Mouse (Mus musculus): ENCODE results near the gene Klhl40. TPM values are rescaled to one million over a fixed set of nuclear protein-coding genes. Genes with fewer than 3 reads are reported as not detected.
A peak's percentile ranks its signal among the peaks of the same experiment; 100 is the strongest.

The Klhl40 gene
- total RNA-seq (2014; rRNA removed; ENCODE audit: low replicate concordance) (20.7 and 28.2 TPM in 2 replicates), polyA plus RNA-seq (2015; fragmentation: Nextera tagmentation; extraction: Ambion mirVana) (12.6 and 14.5 TPM in 2 replicates)

GRCm38 (mm10) chr9:121777484-121778065 lies at the start of gene Klhl40:
TSS of gene Klhl40 (plus strand) at chr9:121777607.
- no peak for DNase-seq (ENCODE audit: low spot score)
- Histone ChIP-seq H3K36me3 (replicated peaks; ENCODE audit: control insufficient read depth, insufficient read depth, low read length) (no peaks in the 10 kb centered on the region), H3K9me3 (replicated peaks; ENCODE audit: control insufficient read depth, low read length) (no peaks in the 10 kb centered on the region), H3K9ac (replicated peaks; ENCODE audit: low read depth, low read length) (no peak within 1 kb of the TSS), H3K27ac (ENCODE audit: low read depth) (peak within 1 kb of the TSS; percentile 82), H3K27me3 (ENCODE audit: control insufficient read depth, insufficient read depth, low read length) (peaks cover 19% of the 10 kb centered on the region; the same call in 1 of the 2 replicates), H3K4me1 (ENCODE audit: control insufficient read depth, insufficient read depth) (peaks cover 41% of the 10 kb centered on the region), H3K4me2 (ENCODE audit: low read depth, low read length) (peak within 1 kb of the TSS; percentile 69), H3K4me3 (ENCODE audit: low read depth, low read length) (peak within 1 kb of the TSS; percentile 35)
- ATAC-seq (ENCODE audit: insufficient read depth, low read depth) = peak; percentile 74
- TF ChIP-seq EP300 (IDR thresholded peaks at IDR 0.05; ENCODE audit: low read depth) (no peak), CTCF (IDR thresholded peaks at IDR 0.05; ENCODE audit: low read depth) (no peak)
- WGBS = 8% methylated on average over 30 of the region's 30 CpGs

GRCm38 (mm10) chr9:121740490-121740889 lies 36.9 kb upstream of the Klhl40 start:
- whole genome bisulfite sequencing = 84% methylated on average over 6 of the region's 6 CpGs
- no peaks in the 10 kb centered on the region for H3K4me1 ChIP-seq (ENCODE audit: control insufficient read depth, insufficient read depth)

GRCm38 (mm10) chr9:121741168-121741567 lies 36.2 kb upstream of the Klhl40 start:
- Histone ChIP-seq H3K27ac (ENCODE audit: low read depth) (no peak overlapping the region), H3K4me1 (ENCODE audit: control insufficient read depth, insufficient read depth) (no peaks in the 10 kb centered on the region), H3K9me3 (replicated peaks; ENCODE audit: control insufficient read depth, low read length) (no peaks in the 10 kb centered on the region), H3K9ac (replicated peaks; ENCODE audit: low read depth, low read length) (no peak overlapping the region), H3K36me3 (replicated peaks; ENCODE audit: control insufficient read depth, insufficient read depth, low read length) (peaks cover 67% of the 10 kb centered on the region), H3K27me3 (ENCODE audit: control insufficient read depth, insufficient read depth, low read length) (no peaks in the 10 kb centered on the region), H3K4me3 (ENCODE audit: low read depth, low read length) (no peak overlapping the region), H3K4me2 (ENCODE audit: low read depth, low read length) (no peak overlapping the region)
- 87% methylated on average over 3 of the region's 3 CpGs for WGBS
- DNase-seq (ENCODE audit: low spot score) = no peak
- ATAC-seq (ENCODE audit: insufficient read depth, low read depth) = no peak
- TF ChIP-seq CTCF (IDR thresholded peaks at IDR 0.05; ENCODE audit: low read depth) = no peak
- TF ChIP-seq EP300 (IDR thresholded peaks at IDR 0.05; ENCODE audit: low read depth) = no peak

More at GRCm38 (mm10) chr9:121740490-121740889, 36.9 kb upstream of the Klhl40 start:
- Histone ChIP-seq H3K4me3 (ENCODE audit: low read depth, low read length) (no peak overlapping the region), H3K9me3 (replicated peaks; ENCODE audit: control insufficient read depth, low read length) (no peaks in the 10 kb centered on the region), H3K27me3 (ENCODE audit: control insufficient read depth, insufficient read depth, low read length) (no peaks in the 10 kb centered on the region), H3K4me2 (ENCODE audit: low read depth, low read length) (no peak overlapping the region), H3K36me3 (replicated peaks; ENCODE audit: control insufficient read depth, insufficient read depth, low read length) (peaks cover 60% of the 10 kb centered on the region), H3K27ac (ENCODE audit: low read depth) (no peak overlapping the region), H3K9ac (replicated peaks; ENCODE audit: low read depth, low read length) (no peak overlapping the region)
- DNase-seq (ENCODE audit: low spot score) = no peak
- ATAC-seq (ENCODE audit: insufficient read depth, low read depth) = no peak
- TF ChIP-seq EP300 (IDR thresholded peaks at IDR 0.05; ENCODE audit: low read depth) = no peak
- no peak for TF ChIP-seq CTCF (IDR thresholded peaks at IDR 0.05; ENCODE audit: low read depth)

- Histone ChIP-seq H3K4me2 (ENCODE audit: low read depth, low read length) (no peak overlapping the region), H3K27me3 (ENCODE audit: control insufficient read depth, insufficient read depth, low read length) (no peaks in the 10 kb centered on the region), H3K9me3 (replicated peaks; ENCODE audit: control insufficient read depth, low read length) (no peaks in the 10 kb centered on the region), H3K36me3 (replicated peaks; ENCODE audit: control insufficient read depth, insufficient read depth, low read length) (peaks cover 90% of the 10 kb centered on the region), H3K27ac (ENCODE audit: low read depth) (no peak overlapping the region), H3K4me1 (ENCODE audit: control insufficient read depth, insufficient read depth) (no peaks in the 10 kb centered on the region), H3K4me3 (ENCODE audit: low read depth, low read length) (no peak overlapping the region), H3K9ac (replicated peaks; ENCODE audit: low read depth, low read length) (no peak overlapping the region)
- TF ChIP-seq CTCF (IDR thresholded peaks at IDR 0.05; ENCODE audit: low read depth) (no peak), EP300 (IDR thresholded peaks at IDR 0.05; ENCODE audit: low read depth) (no peak)
- DNase-seq (ENCODE audit: low spot score) = no peak
- 81% methylated on average over 8 of the region's 8 CpGs for WGBS
- ATAC-seq (ENCODE audit: insufficient read depth, low read depth) = no peak
Measured at GRCm38 (mm10) chr9:121744051-121744450, 33.4 kb upstream of the Klhl40 start.

GRCm38 (mm10) chr9:121752774-121753173 lies 24.6 kb upstream of the Klhl40 start:
- Histone ChIP-seq H3K27me3 (ENCODE audit: control insufficient read depth, insufficient read depth, low read length) (no peaks in the 10 kb centered on the region), H3K36me3 (replicated peaks; ENCODE audit: control insufficient read depth, insufficient read depth, low read length) (peaks cover 84% of the 10 kb centered on the region), H3K9me3 (replicated peaks; ENCODE audit: control insufficient read depth, low read length) (no peaks in the 10 kb centered on the region), H3K4me2 (ENCODE audit: low read depth, low read length) (no peak overlapping the region), H3K9ac (replicated peaks; ENCODE audit: low read depth, low read length) (no peak overlapping the region), H3K4me3 (ENCODE audit: low read depth, low read length) (no peak overlapping the region), H3K27ac (ENCODE audit: low read depth) (no peak overlapping the region), H3K4me1 (ENCODE audit: control insufficient read depth, insufficient read depth) (no peaks in the 10 kb centered on the region; the same call in 1 of the 2 replicates)
- ATAC-seq (ENCODE audit: insufficient read depth, low read depth) = no peak
- no peak for DNase-seq (ENCODE audit: low spot score)
- no peak for TF ChIP-seq CTCF (IDR thresholded peaks at IDR 0.05; ENCODE audit: low read depth)
- WGBS = 94% methylated on average over 9 of the region's 9 CpGs

GRCm38 (mm10) chr9:121754624-121755023 lies 22.8 kb upstream of the Klhl40 start:
- no peak for DNase-seq (ENCODE audit: low spot score)
- no peak for ATAC-seq (ENCODE audit: insufficient read depth, low read depth)
- Histone ChIP-seq H3K4me2 (ENCODE audit: low read depth, low read length) (no peak overlapping the region), H3K27me3 (ENCODE audit: control insufficient read depth, insufficient read depth, low read length) (no peaks in the 10 kb centered on the region), H3K27ac (ENCODE audit: low read depth) (no peak overlapping the region), H3K9ac (replicated peaks; ENCODE audit: low read depth, low read length) (no peak overlapping the region), H3K4me3 (ENCODE audit: low read depth, low read length) (no peak overlapping the region), H3K4me1 (ENCODE audit: control insufficient read depth, insufficient read depth) (peaks cover 11% of the 10 kb centered on the region), H3K9me3 (replicated peaks; ENCODE audit: control insufficient read depth, low read length) (no peaks in the 10 kb centered on the region), H3K36me3 (replicated peaks; ENCODE audit: control insufficient read depth, insufficient read depth, low read length) (peaks cover 66% of the 10 kb centered on the region)
- TF ChIP-seq EP300 (IDR thresholded peaks at IDR 0.05; ENCODE audit: low read depth) = no peak
- TF ChIP-seq CTCF (IDR thresholded peaks at IDR 0.05; ENCODE audit: low read depth) = no peak
- 83% methylated on average over 3 of the region's 3 CpGs for WGBS

Measured in heart, postnatal 0 days (tissue).